Mouse (Mus musculus): ENCODE results near the gene Tbc1d5.

Gene Tbc1d5

DNA sequence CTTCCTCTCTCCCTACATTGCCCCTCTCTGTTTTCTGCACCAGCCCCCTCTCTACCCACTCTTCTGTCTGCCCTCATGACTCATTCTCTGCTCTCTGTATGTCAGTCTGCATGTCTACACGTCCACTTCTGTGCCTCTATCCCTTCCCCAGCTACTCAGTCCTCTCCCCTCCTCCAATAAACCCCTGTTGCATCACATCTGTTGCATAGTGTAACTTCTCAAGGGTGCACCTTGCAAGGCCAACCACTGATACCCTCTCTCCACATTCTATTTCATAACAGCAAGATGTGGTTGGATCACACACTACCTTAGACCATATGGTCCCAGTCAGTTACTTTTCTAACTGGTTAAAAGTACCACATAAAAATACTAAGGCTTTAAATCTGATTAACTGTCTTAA lies 74.9 kb downstream of the Tbc1d5 start:
- no peak for DNase-seq (ENCODE audit: low spot score in 2 of 2)

DNA sequence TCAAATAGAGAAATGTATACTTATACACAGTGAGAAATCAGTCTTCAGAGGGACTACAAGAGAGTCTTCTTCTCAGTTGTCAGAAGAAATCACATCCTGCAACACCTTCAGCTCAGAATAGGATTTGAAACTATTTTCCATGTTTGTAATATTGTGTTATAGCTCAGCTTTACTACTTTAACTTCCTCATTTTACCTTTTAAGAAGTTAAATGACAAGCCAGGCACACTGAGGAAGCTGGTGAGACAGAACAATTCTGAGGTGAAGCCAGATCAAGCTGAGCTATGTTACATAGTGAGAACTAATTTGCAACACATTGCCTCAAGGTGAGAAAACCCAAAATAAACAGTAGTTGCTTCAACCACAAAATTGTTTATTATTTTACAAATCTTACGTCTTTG lies 135.3 kb downstream of the Tbc1d5 start:
- no peak for DNase-seq (ENCODE audit: low spot score in 2 of 2)

DNA sequence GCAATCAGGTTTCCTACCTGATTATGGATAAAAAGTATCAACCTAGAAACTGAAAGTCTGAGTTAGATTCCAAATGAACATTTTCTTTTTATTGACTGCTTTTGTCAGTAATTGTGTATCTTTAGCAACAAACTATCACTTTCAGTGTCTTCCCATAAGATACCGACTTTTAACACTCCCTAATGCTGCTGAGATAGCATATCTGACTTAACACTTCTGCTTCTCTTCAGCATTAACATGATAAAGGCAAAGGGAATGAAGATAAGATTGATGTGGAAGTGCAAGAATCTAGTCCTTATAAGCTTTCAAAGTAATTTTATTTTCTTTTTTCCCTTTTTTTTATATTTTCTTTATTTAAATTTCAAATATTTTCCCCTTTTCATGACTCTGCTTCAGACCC lies 138.3 kb downstream of the Tbc1d5 start:
- no peak for DNase-seq (ENCODE audit: low spot score in 2 of 2)

DNA sequence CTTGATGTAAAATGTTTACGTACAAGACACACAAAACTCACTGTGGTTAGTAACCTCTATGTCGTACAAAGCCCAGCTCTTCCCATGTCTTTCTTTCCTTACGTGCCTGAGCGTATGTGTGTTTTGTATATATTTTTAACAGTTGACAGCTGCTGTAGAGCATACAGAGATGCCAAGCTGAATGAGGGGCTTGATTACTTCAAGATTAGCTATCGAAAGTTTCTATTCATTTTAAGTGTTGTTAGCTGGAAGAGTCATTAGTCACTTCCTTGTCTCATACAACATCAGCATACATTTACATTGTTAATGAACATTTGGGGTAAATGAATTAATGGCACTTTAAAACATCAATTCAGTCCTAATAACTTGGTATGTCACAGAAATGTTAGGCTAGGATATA lies 155.9 kb downstream of the Tbc1d5 start:
- DNase-seq (ENCODE audit: low spot score in 2 of 2): no peak

DNA sequence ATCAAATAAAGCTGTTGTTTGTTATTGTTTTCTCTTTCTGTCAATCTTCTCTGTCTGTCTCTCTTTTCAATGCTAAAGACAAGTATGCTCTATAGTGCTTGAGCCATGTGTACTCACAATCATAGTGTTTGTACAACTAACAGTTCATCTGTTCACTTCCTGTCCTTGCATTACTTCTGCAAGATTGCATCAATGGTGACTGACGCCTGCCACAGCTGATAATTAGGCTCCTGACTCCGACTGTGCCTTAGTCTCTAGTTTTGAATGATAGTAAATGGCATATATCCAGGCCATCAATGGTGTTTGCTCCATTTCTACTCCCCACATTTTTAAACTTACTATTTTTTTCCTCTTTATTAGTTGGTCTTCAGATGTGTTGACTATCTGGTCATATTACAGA lies 162.8 kb downstream of the Tbc1d5 start:
- DNase-seq (ENCODE audit: low spot score in 2 of 2): no peak

DNA sequence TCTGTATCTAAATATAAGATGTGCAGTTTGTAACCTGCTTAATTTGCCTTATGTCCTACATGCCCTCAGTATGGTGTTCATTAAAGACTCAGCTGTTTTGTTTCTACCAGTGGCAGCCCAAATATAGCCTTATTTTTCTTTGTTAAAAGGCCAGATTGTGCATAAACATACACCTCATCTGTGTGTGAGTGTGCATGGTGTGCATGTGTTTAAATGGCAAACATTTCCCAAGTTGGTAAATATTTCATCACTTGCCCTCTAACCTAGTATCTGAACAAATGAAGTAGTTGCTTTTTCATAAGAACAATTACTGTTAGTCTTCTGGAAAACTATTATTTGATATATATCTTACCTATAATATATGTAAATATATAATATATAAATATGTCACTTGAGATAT lies 165.2 kb downstream of the Tbc1d5 start:
- DNase-seq (ENCODE audit: low spot score in 2 of 2): no peak

DNA sequence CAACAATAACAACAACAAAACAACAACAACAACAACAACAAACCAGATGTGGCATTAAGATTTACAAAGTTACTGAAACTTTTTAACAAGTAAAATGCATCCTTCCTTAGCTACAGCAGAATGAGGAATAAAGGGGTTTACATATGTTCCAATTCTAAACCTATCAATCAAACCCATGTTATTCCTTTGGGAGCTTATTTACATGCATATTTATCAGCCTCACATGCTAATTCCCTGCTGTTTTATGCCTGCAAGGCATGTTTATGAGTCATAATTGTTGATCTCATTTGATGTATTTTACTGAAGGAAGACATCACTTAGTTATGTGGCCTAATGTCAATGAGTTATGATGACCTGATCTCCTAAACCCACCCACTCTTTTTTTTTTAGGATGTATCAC lies 176.0 kb downstream of the Tbc1d5 start:
- DNase-seq (ENCODE audit: low spot score in 2 of 2): no peak

DNA sequence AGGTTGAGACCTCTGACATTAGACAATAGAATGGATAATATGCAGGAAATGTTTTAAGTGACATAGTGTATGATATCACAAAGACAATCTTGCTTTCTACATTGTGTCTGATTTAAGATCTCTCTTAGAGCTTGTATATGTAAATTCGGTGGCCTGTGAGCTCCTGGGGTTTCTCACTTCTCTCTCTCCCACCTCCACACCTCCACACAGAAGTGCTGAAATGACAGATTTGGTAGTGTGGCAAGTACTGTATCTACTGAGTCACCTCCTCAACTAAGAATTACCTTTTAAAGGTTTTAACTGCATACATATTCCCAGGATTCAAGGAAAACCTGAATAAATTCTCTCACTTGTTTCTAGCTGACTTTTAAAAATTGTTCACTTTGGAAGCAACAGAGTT lies 180.9 kb downstream of the Tbc1d5 start:
- DNase-seq (ENCODE audit: low spot score in 2 of 2): no peak

DNA sequence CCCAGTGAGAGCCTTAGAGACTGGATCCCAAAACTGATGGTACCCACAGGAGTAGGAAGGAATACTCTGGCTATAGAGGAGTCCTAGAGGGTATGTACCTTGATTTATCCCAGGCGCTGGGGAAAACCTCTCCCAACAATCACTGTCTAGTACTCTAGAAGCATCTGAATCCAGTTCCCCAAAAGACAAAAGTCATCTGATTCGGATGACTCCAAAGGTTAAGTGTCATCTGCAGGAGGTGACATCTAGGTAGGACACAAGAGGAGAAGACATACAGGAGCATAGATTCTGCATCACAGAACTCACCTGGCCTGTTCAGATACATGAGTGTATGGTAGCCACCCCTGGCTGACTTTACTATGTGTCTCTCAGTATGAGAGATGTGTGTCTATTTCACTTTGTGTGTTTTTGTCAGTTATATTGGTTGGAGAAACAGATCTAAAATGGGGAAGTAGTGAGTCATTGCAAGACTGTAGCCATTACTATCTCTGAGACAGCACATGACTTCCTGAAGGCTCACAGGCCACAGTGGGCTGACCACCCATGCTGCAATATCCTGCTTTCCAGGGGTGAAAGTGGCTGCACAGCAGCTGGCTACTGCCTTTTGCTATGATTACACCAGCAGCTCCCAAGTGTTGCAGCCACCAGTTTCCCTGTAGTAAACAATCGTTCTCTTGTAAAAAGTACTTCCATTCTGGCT lies 185.7 kb downstream of the Tbc1d5 start:
- no peak for DNase-seq (ENCODE audit: low spot score in 2 of 2)

DNA sequence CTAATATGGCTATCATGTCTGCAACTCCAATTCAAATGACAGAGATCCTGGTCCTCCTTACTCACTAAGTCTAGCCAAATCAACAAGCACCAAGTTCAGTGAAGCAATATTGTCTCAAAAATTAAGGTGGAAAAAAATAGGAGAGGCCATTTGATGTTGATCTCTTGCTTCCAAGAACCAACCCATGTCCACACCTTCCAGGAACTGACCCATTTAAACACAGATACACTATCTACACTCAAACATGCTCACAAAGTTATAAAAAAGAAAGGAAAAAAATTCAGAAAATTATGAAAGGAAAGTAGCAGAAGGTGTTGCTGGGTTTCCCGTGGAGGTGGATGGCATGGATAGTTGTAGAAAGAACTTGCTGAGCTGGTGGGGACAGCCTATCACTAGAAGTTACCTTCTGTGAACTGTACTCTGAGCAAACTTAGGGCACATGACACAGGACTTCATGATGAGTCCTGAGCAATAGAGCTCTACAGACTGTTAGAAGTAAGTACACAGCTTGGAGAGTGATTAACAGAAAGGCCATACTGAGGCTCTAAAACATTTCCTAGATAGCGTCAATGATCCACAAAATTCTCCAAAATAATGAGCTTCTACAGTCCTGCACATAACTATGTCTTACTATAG lies 188.3 kb downstream of the Tbc1d5 start:
- no peak for DNase-seq (ENCODE audit: low spot score in 2 of 2)

DNA sequence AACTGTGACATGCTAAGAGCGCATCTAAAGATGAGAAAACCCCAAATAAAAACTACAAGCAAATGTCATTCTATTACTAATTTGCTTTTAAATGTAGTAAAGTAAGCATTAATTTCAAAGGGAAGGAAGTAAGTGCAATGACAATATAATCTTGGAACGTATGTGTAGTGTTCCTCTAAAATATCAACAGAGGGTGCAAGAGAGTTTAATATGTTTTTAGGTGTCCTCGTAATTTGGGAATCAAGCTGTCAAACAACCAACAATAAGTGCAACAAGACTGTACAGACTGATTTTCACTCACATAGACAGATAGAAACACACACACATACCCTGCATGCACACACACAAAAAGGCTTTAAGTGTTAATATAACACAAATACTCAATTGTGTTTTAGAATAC lies 191.2 kb downstream of the Tbc1d5 start:
- no peak for DNase-seq (ENCODE audit: low spot score in 2 of 2)

DNA sequence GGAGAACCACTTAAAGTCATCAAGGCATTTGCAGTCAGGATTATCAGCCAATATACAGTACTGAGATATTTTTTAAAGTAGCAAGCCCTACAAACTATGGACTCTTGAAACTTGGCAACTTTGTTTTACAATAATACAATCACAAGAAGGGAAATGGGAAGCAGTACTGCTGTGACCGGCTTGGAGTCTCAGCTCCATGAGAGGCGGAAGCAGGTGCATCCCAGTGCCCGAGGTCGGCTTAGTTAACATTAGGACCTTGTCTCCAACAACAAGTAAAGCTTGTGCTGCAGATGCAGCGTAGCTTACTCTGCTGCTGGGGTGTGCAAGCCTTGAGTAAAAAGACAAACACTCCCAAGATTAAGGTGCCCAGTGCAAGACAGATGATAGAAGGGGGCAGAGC lies 197.2 kb downstream of the Tbc1d5 start:
- no peak for DNase-seq (ENCODE audit: low spot score in 2 of 2)

DNA sequence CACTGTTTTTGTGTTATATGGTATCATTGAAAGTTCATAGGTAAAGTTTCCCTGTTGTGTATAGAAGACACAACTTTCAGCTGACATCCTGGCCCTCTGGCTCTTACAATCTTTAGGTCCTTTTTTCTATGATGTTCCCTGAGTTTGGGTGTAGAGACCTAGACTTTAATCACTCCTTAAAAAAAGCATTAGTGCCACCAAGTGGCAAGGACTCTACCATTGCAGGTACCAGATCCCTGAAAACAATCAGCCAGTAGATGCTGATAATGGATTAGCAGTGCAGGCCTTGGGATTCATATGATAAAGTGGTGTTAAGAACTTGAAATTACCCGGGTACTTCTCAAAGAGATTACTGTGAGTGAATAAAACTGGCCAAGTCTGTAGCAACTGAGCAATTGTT lies 207.0 kb downstream of the Tbc1d5 start:
- no peak for DNase-seq (ENCODE audit: low spot score in 2 of 2)

DNA sequence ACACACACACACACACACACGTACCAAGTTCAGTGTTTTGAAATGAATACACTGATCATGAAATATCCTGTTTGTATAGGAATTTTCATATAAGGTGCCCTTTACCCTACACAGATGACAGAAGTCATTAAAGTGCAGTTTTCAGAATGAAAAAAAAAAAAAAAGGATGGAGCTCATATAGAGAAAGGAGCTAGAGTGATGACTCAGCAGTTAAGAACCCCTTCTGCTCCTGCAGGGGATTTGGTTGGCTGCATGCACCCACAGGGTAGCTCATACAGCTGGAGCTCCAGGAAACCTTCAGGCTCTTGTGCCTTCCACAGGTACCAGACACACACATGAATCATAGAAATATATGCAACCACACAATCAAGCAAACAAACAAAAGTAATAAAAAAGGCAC lies 213.0 kb downstream of the Tbc1d5 start:
- DNase-seq (ENCODE audit: low spot score in 2 of 2): no peak

DNA sequence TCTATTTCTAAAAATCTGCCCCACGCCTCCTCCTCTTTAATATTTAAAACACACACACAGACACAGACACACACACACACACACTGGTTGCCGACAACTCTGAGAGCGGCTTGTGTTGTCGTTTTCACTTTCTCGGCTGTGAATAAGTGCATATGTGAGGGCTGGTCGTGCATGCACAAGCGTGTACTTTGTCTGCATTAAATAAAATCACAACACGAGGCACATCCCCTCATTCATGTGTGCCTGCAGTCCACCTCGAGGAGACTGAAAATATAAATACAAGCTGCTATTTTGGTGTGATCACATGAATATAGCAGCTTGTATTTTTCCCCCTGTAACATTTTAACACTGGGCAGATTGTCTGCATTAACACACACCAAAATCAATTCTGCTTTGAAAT lies 224.8 kb downstream of the Tbc1d5 start:
- DNase-seq (ENCODE audit: low spot score in 2 of 2): no peak

DNA sequence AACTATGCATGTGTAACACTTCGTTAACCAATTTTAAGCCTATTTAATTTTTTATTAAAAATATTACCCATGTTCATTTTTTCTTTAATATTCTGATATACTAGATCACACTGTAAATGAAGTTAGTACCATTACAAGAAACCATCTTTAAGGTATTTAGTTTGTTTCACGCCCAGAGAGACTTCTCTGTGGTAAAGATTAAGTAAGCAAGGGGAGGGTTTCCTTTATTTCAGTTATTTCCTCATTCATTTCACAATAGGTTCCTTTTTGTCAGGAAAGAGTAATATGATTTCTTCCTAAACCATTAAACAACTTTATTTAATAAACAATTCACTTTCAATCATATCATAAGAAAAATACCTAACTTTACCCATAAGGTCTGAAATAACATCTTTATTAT lies 256.8 kb downstream of the Tbc1d5 start:
- DNase-seq (ENCODE audit: low spot score in 2 of 2): no peak

DNA sequence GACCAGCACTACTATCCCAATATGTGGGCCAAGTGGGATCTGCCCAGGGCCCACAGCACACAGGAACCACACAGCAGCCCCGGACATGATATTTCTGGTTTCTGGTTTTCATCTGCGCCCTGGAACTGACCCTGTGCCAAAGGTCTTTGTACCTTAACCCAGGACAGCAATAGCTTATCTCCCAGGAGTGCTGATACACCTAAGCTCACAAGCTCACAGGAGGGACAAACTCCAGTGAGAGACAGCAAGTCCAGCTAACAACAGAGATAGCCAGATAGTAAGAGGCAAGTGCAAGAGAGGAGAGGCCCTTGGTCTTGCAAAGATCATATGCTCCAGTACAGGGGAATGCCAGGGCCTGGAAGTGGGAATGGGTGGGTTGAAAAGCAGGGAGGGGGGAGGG lies 263.9 kb downstream of the Tbc1d5 start:
- no peak for DNase-seq (ENCODE audit: low spot score in 2 of 2)

DNA sequence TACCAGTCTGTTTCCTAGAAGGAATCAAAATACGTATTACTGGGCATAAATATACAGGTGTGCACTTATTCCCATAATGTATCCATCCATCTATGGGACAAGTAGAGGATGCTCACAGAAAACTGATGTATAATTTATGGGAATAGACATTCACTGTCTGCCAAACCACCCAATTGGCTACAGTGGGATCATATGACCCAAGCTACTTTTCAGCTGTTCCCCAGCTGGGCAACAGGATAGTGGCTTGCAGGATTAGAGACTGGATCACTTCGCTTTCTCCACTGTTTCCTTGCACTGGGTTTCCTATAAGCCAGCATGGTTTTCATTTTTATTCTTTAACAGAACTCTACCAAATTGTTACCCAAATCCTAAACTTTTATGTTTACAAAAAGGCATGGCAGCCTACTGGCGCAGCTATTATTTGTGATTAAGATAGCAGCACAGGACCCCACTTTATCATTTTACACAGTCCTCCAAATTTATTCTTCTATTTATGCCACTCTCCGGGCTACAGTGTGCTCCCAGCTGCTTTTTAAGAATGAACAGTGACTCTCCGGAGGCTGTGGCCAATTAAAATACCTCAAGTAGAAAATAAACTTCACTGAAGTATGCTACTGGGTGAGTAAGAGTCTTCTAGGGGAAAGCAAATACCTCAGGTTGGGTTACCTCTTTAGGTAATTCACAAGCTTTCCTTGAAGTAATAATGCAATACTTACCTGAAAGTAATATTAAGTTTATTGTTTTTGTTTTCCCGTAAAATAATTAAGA lies 270.4 kb downstream of the Tbc1d5 start:
- DNase-seq (ENCODE audit: low spot score in 2 of 2): no peak

DNA sequence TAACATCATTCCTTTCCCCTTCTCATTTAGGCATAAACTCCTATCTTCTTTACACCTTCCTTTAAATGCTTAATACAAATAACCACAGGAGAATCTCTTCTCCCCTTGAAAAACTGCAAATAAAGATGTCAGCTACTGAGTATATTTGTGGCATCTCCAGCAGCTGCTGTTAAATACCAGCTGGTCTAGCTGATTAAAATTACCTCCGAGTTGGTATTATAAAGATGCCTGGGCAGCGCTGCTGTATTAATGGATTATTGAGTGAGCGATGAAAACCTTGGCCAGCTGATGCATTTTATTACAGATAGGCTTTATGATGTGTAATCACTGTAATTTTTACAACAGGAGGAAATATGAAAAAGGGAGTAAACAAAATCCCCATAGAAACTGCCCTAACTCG lies 271.0 kb downstream of the Tbc1d5 start:
- no peak for DNase-seq (ENCODE audit: low spot score in 2 of 2)

DNA sequence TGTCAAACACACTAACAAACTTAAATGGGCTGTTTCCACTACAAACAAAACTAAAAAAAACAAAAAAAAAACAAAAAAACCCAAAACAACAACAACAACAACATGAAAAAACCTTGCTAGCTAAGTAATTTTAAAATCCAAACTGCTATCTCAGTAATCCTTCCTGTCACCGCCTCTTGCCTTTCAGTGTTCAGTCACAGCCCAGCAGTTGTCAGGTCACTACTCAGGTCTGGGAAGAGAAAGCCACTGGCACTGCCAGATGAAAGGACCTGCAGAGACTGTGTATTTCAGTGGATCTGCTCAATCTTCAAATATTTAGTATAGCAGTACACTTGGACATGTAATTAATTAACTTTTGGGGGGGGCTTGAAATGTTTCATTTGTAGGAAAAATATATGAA lies 272.5 kb downstream of the Tbc1d5 start:
- no peak for DNase-seq (ENCODE audit: low spot score in 2 of 2)

DNA sequence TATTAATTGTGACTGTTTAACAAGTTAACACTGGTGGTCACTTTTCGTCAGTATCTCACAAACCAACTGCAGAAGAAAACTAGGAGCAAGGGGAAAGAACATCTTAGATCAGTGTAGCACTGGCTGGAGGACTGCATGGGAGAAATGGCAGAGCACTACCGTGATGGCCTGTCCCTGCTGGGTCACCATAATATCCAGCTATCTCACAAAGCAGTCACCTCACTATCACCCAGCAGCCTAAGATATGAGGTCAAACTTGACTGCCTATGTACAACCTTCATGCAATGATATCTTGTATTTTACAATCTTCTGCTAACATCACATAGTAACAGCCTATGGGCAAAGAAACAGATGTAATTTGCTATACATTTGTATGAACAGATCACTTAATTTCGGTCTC lies 274.7 kb downstream of the Tbc1d5 start:
- no peak for DNase-seq (ENCODE audit: low spot score in 2 of 2)

DNA sequence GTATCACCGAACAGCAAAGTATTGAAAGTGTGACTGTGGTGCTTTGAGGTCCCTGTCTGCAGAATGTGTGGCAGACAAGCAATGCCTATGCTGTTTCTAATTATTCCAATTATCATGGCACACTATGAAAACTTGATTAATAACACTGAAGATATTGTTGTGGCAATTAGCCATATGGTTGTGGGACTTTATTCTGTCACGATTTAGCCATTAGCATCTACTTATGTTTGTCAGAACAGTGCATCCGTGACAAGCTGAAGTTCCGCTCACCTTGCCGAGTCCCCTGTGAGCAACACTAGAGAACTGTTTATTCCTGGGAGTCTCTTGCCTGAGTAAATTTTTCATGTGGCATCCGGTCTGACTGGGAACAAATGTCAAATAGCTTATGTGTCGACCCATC lies 281.3 kb downstream of the Tbc1d5 start:
- DNase-seq (ENCODE audit: low spot score in 2 of 2): no peak

DNA sequence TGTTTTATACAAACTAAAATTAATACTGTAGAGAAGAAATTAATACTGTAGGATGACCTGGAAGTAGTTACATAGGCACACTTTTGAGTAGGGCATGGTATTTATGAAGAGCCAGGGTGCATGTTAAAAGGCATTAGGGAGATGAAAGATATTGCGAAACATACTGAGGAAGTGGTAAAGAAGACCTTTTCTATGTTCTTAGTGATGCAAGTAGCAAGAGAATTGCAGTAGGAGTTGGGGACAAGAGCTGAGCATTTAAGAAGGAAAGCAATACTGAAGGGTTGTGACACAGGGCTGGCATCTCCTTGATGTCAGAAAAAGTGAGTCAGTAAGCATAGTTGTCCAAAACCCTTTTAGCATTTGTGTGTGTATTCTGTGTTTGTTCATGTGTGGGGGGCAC lies 289.7 kb downstream of the Tbc1d5 start:
- DNase-seq (ENCODE audit: low spot score in 2 of 2): no peak
